Comparison of ENCODE assay signal across 11 mouse cellular contexts in the genomic region with DNA sequence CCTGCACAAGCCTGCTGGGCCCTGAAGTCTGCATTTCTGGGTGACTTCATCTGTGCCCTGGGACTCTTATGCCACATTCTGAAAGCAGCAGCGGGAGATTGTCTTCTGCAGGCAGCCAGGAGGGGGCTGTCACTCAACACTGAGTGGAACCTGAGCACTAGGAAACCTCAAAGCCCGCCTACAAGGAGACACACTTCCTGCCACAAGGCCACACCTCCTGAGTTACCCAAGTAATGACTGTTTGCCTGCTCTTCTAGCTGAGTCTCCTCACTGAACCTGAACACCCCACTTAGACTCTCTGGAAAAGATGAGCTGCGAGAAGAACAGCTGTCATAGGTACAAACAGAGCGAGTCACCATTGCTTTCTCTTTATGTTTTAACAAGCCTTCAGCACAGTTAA. TPM values are rescaled to one million over a fixed set of nuclear protein-coding genes. Genes with fewer than 3 reads are reported as not detected.
DNase-seq lines count a peak whose midpoint lies in the region; ATAC-seq lines count a peak whose summit lies in the region.
"Not testable (repeated sequence)": the region's sequence is repeated elsewhere in the genome, so short reads cannot be mapped to it uniquely, and the experiment has no call there.
"Had no signal": no experiment of that assay in that cellular context is flagged by ENCODE, and none has a peak within 500 bp of the region (broad histone marks: within the 10 kb centered on the region; RNA-seq: fewer than 3 reads in every experiment).

No protein-coding gene starts in this region.

- H3K36me3 ChIP-seq in splenic B cell, adult 2 months (ENCODE audit: control insufficient read depth, insufficient read depth, low read length, poor library complexity, severe bottlenecking), result not testable (repeated sequence)

- peak; percentile 55 for DNase-seq in CD4-positive helper T cell, adult 2 months (ENCODE audit: low read depth, low spot score)
- DNase-seq in R1 (ENCODE audit: low read depth, low spot score), result peak; percentile 11
- peak; percentile 0 for DNase-seq in kidney, postnatal 14 days
- peak; percentile 22 for DNase-seq in splenic B cell, adult 2 months (ENCODE audit: low read depth, low spot score)
- peak; percentile 36 for DNase-seq in thymus, postnatal 25 days

- not testable (repeated sequence) for H3K27me3 ChIP-seq in splenic B cell, adult 2 months (ENCODE audit: control insufficient read depth, insufficient read depth, low read length, poor library complexity, severe bottlenecking)

- peak; percentile 67 for ATAC-seq in granulocyte monocyte progenitor cell, adult 5-6 weeks (replicated peaks; ENCODE audit: poor library complexity, severe bottlenecking)
- 0 out of 2 replicates have a peak, but pooled peaks have one; percentile 67 for ATAC-seq in megakaryocyte-erythroid progenitor cell, adult 5-6 weeks (replicated peaks; ENCODE audit: low FRiP score, low TSS enrichment, poor library complexity, severe bottlenecking)

RNA-seq across cellular contexts. Expression of gene Nxf7, which starts 33.6 kb away (rescaled TPM):
- total RNA-seq in granulocyte monocyte progenitor cell, adult 5-6 weeks (2014; fragmentation: Nextera tagmentation), result 4.4 TPM in 1 of 2 replicates, not detected in the other
- not detected in 2 replicates for total RNA-seq in granulocyte monocyte progenitor cell, adult 5-6 weeks (2017)
- total RNA-seq in megakaryocyte-erythroid progenitor cell, adult 5-6 weeks (2014; fragmentation: Nextera tagmentation), result not detected in 2 replicates
- total RNA-seq in megakaryocyte-erythroid progenitor cell, adult 5-6 weeks (2017), result not detected in 2 replicates
- total RNA-seq: adrenal gland, adult 18-20 months; adrenal gland, postnatal 36 days; gastrocnemius, adult 8-10 months; hindbrain, postnatal 0 days had no signal

Comparison
In these comparisons a context has a peak if more than half of its experiments do, and no peak if none do; other contexts are left out.
1. Peak in every context shown above with its lines: DNase-seq and ATAC-seq.
2. DNase-seq: peak in every context shown above with its lines; median percentile 55 in CD4-positive helper T cell, adult 2 months; 36 in thymus, postnatal 25 days; 22 in splenic B cell, adult 2 months; 11 in R1; 0 in kidney, postnatal 14 days.